Mouse (Mus musculus): ENCODE results near the gene Camk2b.

- TF ChIP-seq CTCF (IDR thresholded peaks at IDR 0.05; ENCODE audit: insufficient read depth, low read length) (no peak), POLR2A (IDR thresholded peaks at IDR 0.05; ENCODE audit: borderline replicate concordance, extremely low read depth, low read depth, low read length) (no peak)
Observed at GRCm38 (mm10) chr11:6064215-6065045, 1.7 kb downstream of the Camk2b start.

Measured in lung, adult 2 months (tissue).